ENCODE assay signal across 29 mouse cellular contexts in the genomic region with DNA sequence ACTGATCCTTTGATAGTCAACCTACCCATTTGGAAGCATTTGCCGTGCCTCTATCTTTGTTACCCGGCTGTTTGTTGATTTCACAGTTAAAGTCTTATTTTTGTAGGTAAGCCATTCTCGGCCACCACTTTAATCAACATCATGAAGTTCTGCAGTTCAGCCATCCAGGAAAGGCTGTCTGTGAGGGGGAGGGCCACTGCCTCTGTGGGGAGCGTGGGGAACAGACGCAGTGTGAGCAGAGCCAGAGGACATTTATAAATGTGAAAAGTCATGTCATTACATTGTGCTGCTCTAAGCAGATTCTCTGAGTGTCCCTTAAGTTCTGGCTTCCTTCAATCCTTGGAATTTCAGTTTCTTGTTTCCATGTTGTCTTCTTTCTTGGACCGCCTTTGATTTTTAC. TPM values are rescaled to one million over a fixed set of nuclear protein-coding genes. Genes with fewer than 3 reads are reported as not detected.
"Had no signal": no experiment of that assay in that cellular context is flagged by ENCODE, and none has a peak within 500 bp of the region (broad histone marks: within the 10 kb centered on the region; RNA-seq: fewer than 3 reads in every experiment).

No protein-coding gene starts in this region.

- H3K27ac ChIP-seq: limb, embryonic 12.5 days; limb, embryonic 15.5 days; liver, embryonic 13.5 days; midbrain, embryonic 12.5 days; midbrain, embryonic 15.5 days; neural tube, embryonic 12.5 days; neural tube, embryonic 15.5 days; stomach, postnatal 0 days had no signal

- ATAC-seq: intestine, postnatal 0 days; midbrain, embryonic 15.5 days had no signal

- H3K9ac ChIP-seq: limb, embryonic 12.5 days; limb, embryonic 15.5 days; liver, embryonic 13.5 days; midbrain, embryonic 12.5 days; midbrain, embryonic 15.5 days; neural tube, embryonic 12.5 days; neural tube, embryonic 15.5 days had no signal

- DNase-seq: kidney, adult 2 months; kidney, postnatal 14 days; left cerebral cortex, postnatal 4 days; liver, embryonic 13.5 days; lung, adult 2 months; lung, postnatal 14 days; lung, postnatal 4 days; right cerebral cortex, adult 18-20 months; right cerebral cortex, postnatal 25 days; spleen, adult 18-20 months; thymus, adult 2 months; thymus, postnatal 25 days had no signal

- H3K9me3 ChIP-seq: limb, embryonic 15.5 days; liver, embryonic 13.5 days; midbrain, embryonic 12.5 days; midbrain, embryonic 15.5 days; neural tube, embryonic 12.5 days; neural tube, embryonic 15.5 days had no signal

- H3K4me1 ChIP-seq: limb, embryonic 15.5 days; neural tube, embryonic 15.5 days had no signal

- H3K4me3 ChIP-seq: limb, embryonic 12.5 days; limb, embryonic 15.5 days; liver, embryonic 13.5 days; midbrain, embryonic 12.5 days; midbrain, embryonic 15.5 days; neural tube, embryonic 12.5 days; neural tube, embryonic 15.5 days had no signal

- H3K4me2 ChIP-seq: limb, embryonic 12.5 days; limb, embryonic 15.5 days; liver, embryonic 13.5 days; midbrain, embryonic 12.5 days; midbrain, embryonic 15.5 days; neural tube, embryonic 12.5 days; neural tube, embryonic 15.5 days had no signal

- H3K36me3 ChIP-seq: limb, embryonic 12.5 days; limb, embryonic 15.5 days; liver, embryonic 13.5 days; midbrain, embryonic 12.5 days; midbrain, embryonic 15.5 days; neural tube, embryonic 12.5 days; neural tube, embryonic 15.5 days had no signal

- H3K27me3 ChIP-seq: limb, embryonic 12.5 days; limb, embryonic 15.5 days; midbrain, embryonic 12.5 days; midbrain, embryonic 15.5 days; neural tube, embryonic 12.5 days; neural tube, embryonic 15.5 days had no signal

RNA-seq across cellular contexts. Expression of a gene that starts 5.4 kb away (rescaled TPM):
- total RNA-seq: layer of hippocampus, adult 18-20 months; layer of hippocampus, postnatal 14 days; left cerebral cortex, adult 8-10 months; left cerebral cortex, postnatal 14 days; left cerebral cortex, postnatal 4 days; megakaryocyte, adult 5-6 weeks had no signal
- polyA plus RNA-seq: intestine, embryonic 14.5 days; intestine, postnatal 0 days; kidney, adult 2 months; kidney, embryonic 14.5 days; limb, embryonic 12.5 days; limb, embryonic 15.5 days; liver, embryonic 13.5 days; lung, adult 2 months; lung, embryonic 16.5 days; midbrain, embryonic 12.5 days; midbrain, embryonic 15.5 days; neural tube, embryonic 12.5 days; neural tube, embryonic 15.5 days; stomach, embryonic 14.5 days; stomach, postnatal 0 days; thymus, adult 2 months had no signal
